Mouse (Mus musculus) ES-Bruce4 (cell line): ENCODE measurements around the gene Nrxn3. TPM values are rescaled to one million over a fixed set of nuclear protein-coding genes. Genes with fewer than 3 reads are reported as not detected.

ENCODE experiments used
- H3K27ac ChIP-seq: 2 replicates; pipeline ENCODE4 v1.5.1; 2012; ENCODE audit warnings: low read length, inconsistent platforms; ENCODE audit not compliant: insufficient read depth
- H3K27me3 ChIP-seq: 2 replicates; pipeline ENCODE4 v1.6.1; 2012; ENCODE audit warnings: mild to moderate bottlenecking, low read length, inconsistent platforms; ENCODE audit not compliant: control insufficient read depth, poor library complexity, insufficient read depth, severe bottlenecking
- H3K36me3 ChIP-seq: 2 replicates; pipeline ENCODE4 v1.6.1; 2012; ENCODE audit warnings: inconsistent platforms, mild to moderate bottlenecking, low read length, moderate library complexity; ENCODE audit not compliant: control insufficient read depth, poor library complexity, insufficient read depth, severe bottlenecking
- H3K4me1 ChIP-seq: one replicate; pipeline ENCODE4 v1.8.1; 2011; ENCODE audit warnings: low read length; ENCODE audit not compliant: control insufficient read depth, insufficient read depth
- H3K4me3 ChIP-seq: 2 replicates; pipeline ENCODE4 v1.5.1; 2011; ENCODE audit warnings: low read depth, mild to moderate bottlenecking, low read length
- H3K9ac ChIP-seq: 2 replicates; pipeline ENCODE4 v1.6.1; 2012; ENCODE audit warnings: low read depth, mild to moderate bottlenecking, inconsistent platforms; ENCODE audit not compliant: poor library complexity, severe bottlenecking
- H3K9me3 ChIP-seq: replicated peaks from 2 replicates; pipeline ENCODE4 v1.6.1; 2012; ENCODE audit warnings: mild to moderate bottlenecking, low read length, inconsistent platforms; ENCODE audit not compliant: control insufficient read depth, poor library complexity, insufficient read depth, severe bottlenecking
- CTCF ChIP-seq: IDR thresholded peaks from one replicate; pipeline ENCODE4 v1.8.1; 2011; ENCODE audit warnings: low read depth, low read length
- EP300 ChIP-seq: IDR thresholded peaks from 2 replicates; pipeline ENCODE4 v1.6.1; 2011; ENCODE audit warnings: low read depth, low read length; ENCODE audit not compliant: insufficient read depth
- POLR2A ChIP-seq: IDR thresholded peaks from one replicate; pipeline ENCODE4 v1.8.1; 2011; ENCODE audit warnings: low read length; ENCODE audit not compliant: insufficient read depth
- polyA plus RNA-seq: library from polyadenylated mRNA; stranded (reverse); fragments of >200 nt; gene quantifications from 2 replicates; pipeline ENCODE4 v1.2.4, GENCODE M21; 2011; ENCODE audit warnings: low read depth; ENCODE audit not compliant: missing spikeins, insufficient read depth, insufficient read length

Gene Nrxn3
- polyA plus RNA-seq, 1 experiment: not detected

GRCm38 (mm10) chr12:89470226-89470625 is 747.5 kb downstream of the Nrxn3 start:
- Histone ChIP-seq H3K36me3 (no peaks in the 10 kb centered on the region), H3K27me3 (no peaks in the 10 kb centered on the region), H3K4me3 (no peak overlapping the region), H3K9ac (no peak overlapping the region), H3K4me1 (no peaks in the 10 kb centered on the region), H3K9me3 (no peaks in the 10 kb centered on the region), H3K27ac (no peak overlapping the region)
- TF ChIP-seq POLR2A: no peak
- TF ChIP-seq EP300: no peak
- no peak for TF ChIP-seq CTCF

- TF ChIP-seq POLR2A: no peak
- TF ChIP-seq EP300: no peak
- TF ChIP-seq CTCF: no peak
- no peaks in the 10 kb centered on the region for H3K9me3 ChIP-seq
- no peak overlapping the region for H3K9ac ChIP-seq
- no peak overlapping the region for H3K27ac ChIP-seq
- H3K4me1 ChIP-seq: no peaks in the 10 kb centered on the region
- no peak overlapping the region for H3K4me3 ChIP-seq
- no peaks in the 10 kb centered on the region for H3K36me3 ChIP-seq
- no peaks in the 10 kb centered on the region for H3K27me3 ChIP-seq
These were observed 748.6 kb downstream of the Nrxn3 start for GRCm38 (mm10) chr12:89471289-89471688.

- H3K4me1 ChIP-seq: no peaks in the 10 kb centered on the region
- no peaks in the 10 kb centered on the region for H3K27me3 ChIP-seq
- no peak overlapping the region for H3K4me3 ChIP-seq
- H3K9me3 ChIP-seq: no peaks in the 10 kb centered on the region
- H3K9ac ChIP-seq: no peak overlapping the region
- no peak for TF ChIP-seq EP300
- TF ChIP-seq CTCF: no peak
- no peak for TF ChIP-seq POLR2A
- no peak overlapping the region for H3K27ac ChIP-seq
- H3K36me3 ChIP-seq: no peaks in the 10 kb centered on the region
These were observed 749.2 kb downstream of the Nrxn3 start for GRCm38 (mm10) chr12:89471874-89472273.

- no peaks in the 10 kb centered on the region for H3K9me3 ChIP-seq
- H3K27me3 ChIP-seq: no peaks in the 10 kb centered on the region
- H3K4me3 ChIP-seq: no peak overlapping the region
- no peak overlapping the region for H3K27ac ChIP-seq
- no peak overlapping the region for H3K9ac ChIP-seq
- TF ChIP-seq POLR2A (no peak), CTCF (no peak), EP300 (no peak)
- H3K36me3 ChIP-seq: no peaks in the 10 kb centered on the region
- peaks cover 2% of the 10 kb centered on the region for H3K4me1 ChIP-seq
These were observed 756.4 kb downstream of the Nrxn3 start for GRCm38 (mm10) chr12:89479096-89479495.

- H3K4me3 ChIP-seq: no peak overlapping the region
- H3K36me3 ChIP-seq: no peaks in the 10 kb centered on the region
- no peaks in the 10 kb centered on the region for H3K9me3 ChIP-seq
- no peaks in the 10 kb centered on the region for H3K27me3 ChIP-seq
- peaks cover 2% of the 10 kb centered on the region for H3K4me1 ChIP-seq
- TF ChIP-seq POLR2A: no peak
- no peak for TF ChIP-seq CTCF
- no peak for TF ChIP-seq EP300
- H3K9ac ChIP-seq: no peak overlapping the region
- H3K27ac ChIP-seq: no peak overlapping the region
These were observed 759.5 kb downstream of the Nrxn3 start for GRCm38 (mm10) chr12:89482223-89482622.

- H3K4me1 ChIP-seq: no peaks in the 10 kb centered on the region
- H3K27me3 ChIP-seq: no peaks in the 10 kb centered on the region
- no peak overlapping the region for H3K9ac ChIP-seq
- no peak for TF ChIP-seq POLR2A
- no peak for TF ChIP-seq EP300
- TF ChIP-seq CTCF: no peak
- no peak overlapping the region for H3K27ac ChIP-seq
- H3K4me3 ChIP-seq: no peak overlapping the region
- H3K9me3 ChIP-seq: no peaks in the 10 kb centered on the region
- no peaks in the 10 kb centered on the region for H3K36me3 ChIP-seq
These were observed 781.4 kb downstream of the Nrxn3 start for GRCm38 (mm10) chr12:89504026-89504425.
